Mouse (Mus musculus) heart, adult 9 months (tissue): ENCODE data around the gene Lce3c.

Experiments
- DNase-seq, 2 experiments: peaks; one replicate each; pipeline ENCODE4 v3.0.0; 2022; ENCODE audit warnings: low spot score in 2 of 2

Gene Lce3c

DNA sequence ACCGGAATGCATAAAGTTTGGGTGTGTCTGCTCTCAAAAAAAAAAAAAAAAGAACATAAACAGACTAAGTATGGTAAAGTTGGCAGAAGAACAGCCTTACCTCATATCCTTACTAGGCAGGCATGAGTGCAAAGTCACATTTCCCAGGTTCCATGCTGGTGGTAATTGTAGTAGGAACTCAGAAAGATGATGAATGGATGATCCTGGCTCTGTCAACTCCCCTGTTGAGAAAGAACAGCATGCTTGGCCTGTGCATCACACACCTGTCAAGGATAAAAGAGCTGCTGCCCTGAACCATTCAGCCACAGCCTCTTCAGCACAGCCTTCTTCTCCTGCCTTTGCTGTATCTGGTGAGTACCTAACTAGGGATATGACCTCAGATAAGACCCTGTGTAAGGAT is at the start of gene Lce3c:
TSS of gene Lce3c (plus strand) at position 301 of the 400 bp plus-strand sequence.
- no peak for DNase-seq

DNA sequence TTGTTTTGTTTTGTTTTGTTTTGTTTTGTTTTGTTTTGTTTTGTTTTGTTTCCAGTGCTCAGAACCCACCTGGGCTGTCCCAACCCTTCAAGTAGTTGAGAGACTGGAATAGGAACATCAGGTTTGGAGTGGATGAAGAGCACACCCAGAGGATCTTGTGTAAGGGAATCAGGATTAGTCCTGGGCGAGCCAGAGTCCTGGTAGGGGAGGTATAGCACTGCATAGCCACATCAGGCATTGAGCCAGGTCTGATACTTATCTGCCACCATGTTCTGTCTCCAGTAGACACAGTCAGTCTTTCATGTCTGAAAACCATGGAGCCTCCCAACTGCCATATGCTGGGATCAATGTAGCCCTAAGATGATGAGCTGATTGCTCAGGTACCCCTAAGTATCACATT is 49.8 kb upstream of the Lce3c start:
- no peak for DNase-seq

- no peak for DNase-seq
Observed at GRCm38 (mm10) chr3:92902992-92903391, 41.3 kb upstream of the Lce3c start.

GRCm38 (mm10) chr3:92903640-92904039 is 40.6 kb upstream of the Lce3c start:
- no peak for DNase-seq

- DNase-seq: no peak
Observed at GRCm38 (mm10) chr3:92905182-92905581, 39.1 kb upstream of the Lce3c start.

- DNase-seq: no peak
Observed at GRCm38 (mm10) chr3:92907571-92907970, 36.7 kb upstream of the Lce3c start.

- no peak for DNase-seq
Observed at GRCm38 (mm10) chr3:92920364-92920763, 23.9 kb upstream of the Lce3c start.

- no peak for DNase-seq
Observed at GRCm38 (mm10) chr3:92926130-92926529, 18.2 kb upstream of the Lce3c start, which contains the start of gene Lce3a. Lce3a (minus strand) TSS chr3:92926230.

DNA sequence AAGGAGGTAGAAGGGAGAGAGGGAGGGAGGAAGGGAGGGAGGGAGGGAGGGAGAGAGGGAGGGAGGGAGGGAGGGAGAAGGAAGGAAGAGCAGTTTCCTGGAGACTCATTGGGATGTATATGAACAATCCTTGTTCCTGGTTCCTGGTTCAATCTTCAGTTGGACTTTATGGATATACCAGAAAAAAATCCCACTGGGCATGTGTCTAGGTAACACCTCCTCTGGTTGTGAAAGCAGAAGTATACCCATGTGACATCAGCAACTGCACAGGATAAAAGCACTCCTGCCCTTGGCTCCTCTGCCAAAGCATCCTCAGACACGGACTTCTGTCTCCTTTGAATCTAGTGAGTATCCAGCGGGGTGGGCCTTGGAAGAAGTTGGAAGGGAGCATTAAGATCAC is 11.6 kb upstream of the Lce3c start, which contains the start of gene Lce3b:
TSS of gene Lce3b (plus strand) at position 301 of the 400 bp plus-strand sequence.
- no peak for DNase-seq

DNA sequence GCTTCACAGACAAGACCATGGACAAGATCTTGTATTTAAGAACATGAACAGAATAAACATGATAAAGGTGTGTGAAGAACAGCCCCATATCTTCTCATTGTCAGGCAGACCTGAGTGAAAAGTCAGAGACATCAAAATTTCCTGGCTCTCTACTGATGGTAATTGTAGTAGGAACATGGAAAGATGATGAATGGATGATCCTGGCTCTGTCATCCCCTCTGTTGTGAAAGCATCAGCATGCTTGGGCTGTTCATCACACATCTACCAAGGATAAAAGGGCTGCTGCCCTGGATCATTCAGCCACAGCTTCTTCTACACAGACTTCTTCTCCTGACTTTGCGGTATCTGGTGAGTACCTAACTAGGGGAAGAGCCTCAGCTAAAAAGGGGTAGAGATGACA is 12.8 kb downstream of the Lce3c start, which contains the start of gene Lce3d:
TSS of gene Lce3d (plus strand) at position 301 of the 400 bp plus-strand sequence.
- DNase-seq: no peak

GRCm38 (mm10) chr3:92966761-92967160 is 22.5 kb downstream of the Lce3c start, which contains the start of gene Lce3e:
Lce3e (plus strand) TSS chr3:92967061.
- no peak for DNase-seq

DNA sequence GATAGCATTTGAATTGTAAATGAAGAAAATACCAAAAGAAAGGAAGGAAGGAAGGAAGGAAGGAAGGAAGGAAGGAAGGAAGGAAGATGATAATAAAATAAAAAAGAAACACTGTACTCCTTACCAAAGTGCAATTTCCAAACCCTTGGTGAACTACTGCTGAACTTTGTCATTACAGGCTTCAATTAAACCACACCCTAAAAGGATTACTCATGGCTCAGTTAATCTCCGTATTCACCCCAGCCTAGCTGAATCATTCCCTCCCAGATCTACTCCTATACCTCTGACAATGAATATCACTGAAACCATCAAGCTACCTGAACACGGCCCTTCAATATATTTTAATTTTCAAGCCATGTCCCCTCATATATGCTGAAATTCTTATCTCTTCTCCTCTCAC is 34.2 kb downstream of the Lce3c start:
- DNase-seq: no peak

DNA sequence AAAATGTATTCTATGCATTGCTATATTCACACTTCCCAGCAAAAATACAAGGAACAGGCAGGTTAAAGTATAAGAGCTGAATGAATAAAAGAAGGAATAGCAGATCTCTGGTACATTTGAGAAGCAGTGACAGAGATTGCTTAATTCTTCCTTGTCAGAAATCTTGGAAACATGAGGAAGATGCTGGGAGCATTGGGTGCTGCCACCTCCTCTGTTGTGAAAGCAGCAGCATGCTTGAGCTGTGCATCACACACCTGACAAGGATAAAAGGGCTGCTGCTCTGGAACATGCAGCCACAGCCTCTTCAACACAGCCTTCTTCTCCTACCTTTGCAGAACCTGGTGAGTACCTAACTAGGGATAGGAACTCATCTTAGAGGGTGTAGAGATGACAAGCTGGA is 47.6 kb downstream of the Lce3c start, which contains the start of gene Lce3f:
TSS of gene Lce3f (plus strand) at position 301 of the 400 bp plus-strand sequence.
- no peak for DNase-seq
